Mouse (Mus musculus) G1E (cell line): ENCODE data around the gene Ssbp1.

Experiments used
- CTCF ChIP-seq: IDR thresholded peaks from 2 replicates; pipeline ENCODE4 v1.5.1; 2012; ENCODE audit warnings: low read depth, low read length, inconsistent platforms, mixed read lengths
- GATA1 ChIP-seq: IDR thresholded peaks from 2 replicates; pipeline ENCODE4 v1.6.1; 2012; ENCODE audit warnings: borderline replicate concordance, low read length, inconsistent platforms, mixed read lengths
- GATA2 ChIP-seq: IDR thresholded peaks from 2 replicates; pipeline ENCODE4 v1.6.1; 2012; ENCODE audit warnings: low read depth, low read length, inconsistent platforms, borderline replicate concordance
- POLR2AphosphoS5 ChIP-seq: IDR thresholded peaks from 2 replicates; pipeline ENCODE4 v1.6.1; 2012; ENCODE audit warnings: low read depth, low read length, inconsistent platforms; ENCODE audit not compliant: insufficient replicate concordance
- TAL1 ChIP-seq: conservative IDR thresholded peaks from 2 replicates; pipeline ENCODE4 v1.6.1; 2012; ENCODE audit warnings: low read depth, low read length, inconsistent platforms, mixed read lengths

DNA sequence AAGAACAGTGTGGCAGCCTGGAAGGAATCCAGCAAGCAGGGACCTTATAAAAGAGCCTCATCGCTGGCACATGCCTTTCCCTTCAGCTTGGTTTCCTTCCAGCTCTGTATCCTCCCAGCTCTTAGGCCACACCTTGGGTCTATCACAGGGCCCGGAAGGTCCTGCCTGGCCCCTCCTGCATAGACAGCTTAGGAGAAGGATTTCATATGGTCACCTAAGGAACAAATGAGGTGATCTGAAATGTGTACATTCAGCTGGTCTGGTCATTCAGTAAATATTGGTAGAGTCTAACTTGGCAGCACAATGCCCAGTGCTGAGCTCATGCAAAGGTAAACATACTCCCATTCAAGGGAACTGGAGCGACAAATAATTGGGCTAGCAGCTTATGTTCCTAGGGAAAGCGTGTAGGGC, 41.6 kb upstream of the Ssbp1 start:
- TF ChIP-seq POLR2AphosphoS5 (no peak), CTCF (no peak), TAL1 (no peak), GATA1 (no peak), GATA2 (no peak)
